Mouse (Mus musculus) ES-E14 (cell line): ENCODE data around the gene Abcb1b. TPM values are rescaled to one million over a fixed set of nuclear protein-coding genes. Genes with fewer than 3 reads are reported as not detected.

Source experiments
- DNase-seq: peaks from one replicate; pipeline ENCODE4 v3.0.0-alpha.2; 2013; ENCODE audit warnings: low read depth, low spot score
- H3K27ac ChIP-seq: 2 replicates; pipeline ENCODE4 v1.5.1; 2012; ENCODE audit warnings: low read depth, mild to moderate bottlenecking, low read length, moderate library complexity, mixed read lengths; ENCODE audit not compliant: poor library complexity, insufficient read depth, severe bottlenecking
- H3K36me3 ChIP-seq: 2 replicates; pipeline ENCODE4 v1.6.1; 2012; ENCODE audit warnings: mild to moderate bottlenecking, low read length, moderate library complexity, mixed read lengths; ENCODE audit not compliant: control insufficient read depth, poor library complexity, insufficient read depth, severe bottlenecking
- H3K4me1 ChIP-seq, 2 experiments: fragments of 150-350 bp in 1 of 2; sonication (generic) in 1 of 2; 2 replicates each; pipeline ENCODE4 v1.6.1; 2012; ENCODE audit warnings: low read length in 2 of 2, mild to moderate bottlenecking in 1 of 2, mixed read lengths in 1 of 2; ENCODE audit not compliant: control insufficient read depth in 2 of 2, insufficient read depth in 2 of 2, poor library complexity in 1 of 2
- H3K4me3 ChIP-seq, 2 experiments: fragments of 150-350 bp in 1 of 2; sonication (generic) in 1 of 2; 2 replicates each; pipeline ENCODE4 v1.5.1; 2012; ENCODE audit warnings: low read length in 2 of 2, low read depth in 1 of 2, mild to moderate bottlenecking in 1 of 2, mixed read lengths in 1 of 2; ENCODE audit not compliant: insufficient read depth in 1 of 2, poor library complexity in 1 of 2, severe bottlenecking in 1 of 2
- H3K9ac ChIP-seq: 2 replicates; pipeline ENCODE4 v1.6.1; 2012; ENCODE audit warnings: low read depth, mild to moderate bottlenecking, low read length, mixed read lengths; ENCODE audit not compliant: poor library complexity, insufficient read depth, severe bottlenecking
- H3K9me3 ChIP-seq: fragments of 150-350 bp; sonication (generic); 2 replicates; pipeline ENCODE4 v1.6.1; 2012; ENCODE audit warnings: low read depth, mild to moderate bottlenecking, low read length; ENCODE audit not compliant: control insufficient read depth, insufficient read depth
- CHD2 ChIP-seq: IDR thresholded peaks from 2 replicates; pipeline ENCODE4 v1.6.1; 2014; ENCODE audit warnings: mild to moderate bottlenecking, low read depth, low read length, inconsistent platforms
- HCFC1 ChIP-seq: IDR thresholded peaks from 2 replicates; pipeline ENCODE4 v1.6.1; 2012; ENCODE audit warnings: low read length, inconsistent platforms, borderline replicate concordance; ENCODE audit not compliant: insufficient read depth
- MAFK ChIP-seq: IDR thresholded peaks from 2 replicates; pipeline ENCODE4 v1.6.1; 2014; ENCODE audit warnings: mild to moderate bottlenecking, low read depth, low read length, inconsistent platforms; ENCODE audit not compliant: insufficient read depth
- ZC3H11A ChIP-seq: IDR thresholded peaks from 2 replicates; pipeline ENCODE4 v1.6.1; 2012; ENCODE audit warnings: low read depth, mild to moderate bottlenecking, inconsistent platforms, low read length, borderline replicate concordance
- ZNF384 ChIP-seq: IDR thresholded peaks from 2 replicates; pipeline ENCODE4 v1.6.1; 2012; ENCODE audit warnings: low read depth, low read length, inconsistent platforms
- in situ Hi-C, 2 experiments: fragments of 600-800 bp; cut with MboI; formaldehyde crosslinking; loops; one replicate each; pipeline ENCODE4 v1.15.1; 2025; ENCODE audit warnings: low sequenced_read_pairs in 2 of 2, inconsistent platforms in 1 of 2; ENCODE audit not compliant: unreplicated experiment in 2 of 2
- total RNA-seq: library from RNA; depleted of rRNA; stranded (reverse); fragments of 300-350 nt; gene quantifications from 2 replicates; pipeline ENCODE4 v1.2.3, GENCODE M21; 2012

The Abcb1b gene
- total RNA-seq, 1 experiment = 72.2 TPM

DNA sequence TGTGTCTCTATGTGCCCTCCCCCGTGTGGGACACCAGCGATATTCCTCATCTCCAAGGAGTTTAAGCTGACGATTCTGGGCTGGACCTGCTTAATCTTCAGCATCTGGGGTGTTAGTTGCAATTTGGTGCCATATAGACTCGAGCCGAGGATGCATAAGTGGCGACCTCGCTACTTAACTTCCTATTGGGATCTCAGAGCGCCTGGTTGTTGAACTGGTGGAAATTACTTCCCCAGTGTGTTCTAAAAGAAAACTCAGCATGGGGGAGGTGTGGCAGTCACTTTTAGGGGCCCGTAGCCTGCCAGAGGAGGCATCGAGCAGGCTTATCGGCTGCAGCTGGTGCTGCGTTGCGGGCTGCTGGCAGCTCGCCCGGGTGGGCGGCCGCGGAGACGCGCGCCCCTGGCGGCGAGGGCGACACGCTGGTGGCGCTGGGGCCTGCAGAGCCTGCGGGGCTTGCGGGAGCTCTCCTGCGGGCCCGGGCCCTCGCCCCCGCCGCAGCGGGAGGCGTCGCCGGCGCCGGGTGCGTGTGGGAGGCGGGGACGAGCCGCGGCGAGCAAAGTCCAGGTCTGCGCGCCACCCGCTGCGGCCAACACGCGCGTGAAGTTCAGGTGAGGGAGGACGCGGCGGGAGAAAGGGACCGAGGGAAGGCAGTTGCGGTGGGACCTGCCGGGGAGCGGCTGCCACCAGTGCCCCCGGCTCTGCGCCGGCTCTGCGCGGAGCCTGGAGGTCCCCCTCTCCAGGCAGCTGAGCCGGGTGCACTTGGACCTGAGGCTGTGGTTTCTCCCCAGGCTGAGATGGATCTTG, 95.6 kb downstream of the Abcb1b start, which contains the start of gene Abcb4:
Gene Abcb4, plus strand, starts transcription at position 418 of the 804 bp plus-strand sequence.
- in situ Hi-C loops = no loop called here

DNA sequence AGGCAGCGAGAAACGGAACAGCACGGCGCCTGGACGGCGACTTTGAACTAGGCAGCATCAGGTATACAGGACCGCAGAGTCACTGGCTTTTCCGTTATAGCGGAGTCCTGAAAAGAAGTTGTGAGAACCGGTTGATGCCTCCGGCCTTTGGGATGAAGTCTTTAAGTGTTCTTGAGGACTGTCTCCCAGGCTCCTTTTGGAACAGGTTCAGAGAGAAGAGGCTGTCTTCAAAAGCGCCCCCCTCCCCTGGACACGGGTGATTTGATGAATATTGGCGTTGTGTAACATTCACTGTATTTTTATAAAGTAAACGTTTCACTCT, 96.1 kb downstream of the Abcb1b start:
- in situ Hi-C loops = no loop called here

More for the DNA sequence above, 95.6 kb downstream of the Abcb1b start, which contains the start of gene Abcb4:
- Histone ChIP-seq H3K9ac (peak within 1 kb of the TSS; percentile 71), H3K9me3 (no peaks in the 10 kb centered on the region), H3K36me3 (no peaks in the 10 kb centered on the region), H3K4me1 (no peaks in the 10 kb centered on the region), H3K27ac (no peak within 1 kb of the TSS), H3K4me3 (peak within 1 kb of the TSS; percentile 69 to 79)
- no peak for TF ChIP-seq CHD2
- DNase-seq = peak; percentile 27

DNA sequence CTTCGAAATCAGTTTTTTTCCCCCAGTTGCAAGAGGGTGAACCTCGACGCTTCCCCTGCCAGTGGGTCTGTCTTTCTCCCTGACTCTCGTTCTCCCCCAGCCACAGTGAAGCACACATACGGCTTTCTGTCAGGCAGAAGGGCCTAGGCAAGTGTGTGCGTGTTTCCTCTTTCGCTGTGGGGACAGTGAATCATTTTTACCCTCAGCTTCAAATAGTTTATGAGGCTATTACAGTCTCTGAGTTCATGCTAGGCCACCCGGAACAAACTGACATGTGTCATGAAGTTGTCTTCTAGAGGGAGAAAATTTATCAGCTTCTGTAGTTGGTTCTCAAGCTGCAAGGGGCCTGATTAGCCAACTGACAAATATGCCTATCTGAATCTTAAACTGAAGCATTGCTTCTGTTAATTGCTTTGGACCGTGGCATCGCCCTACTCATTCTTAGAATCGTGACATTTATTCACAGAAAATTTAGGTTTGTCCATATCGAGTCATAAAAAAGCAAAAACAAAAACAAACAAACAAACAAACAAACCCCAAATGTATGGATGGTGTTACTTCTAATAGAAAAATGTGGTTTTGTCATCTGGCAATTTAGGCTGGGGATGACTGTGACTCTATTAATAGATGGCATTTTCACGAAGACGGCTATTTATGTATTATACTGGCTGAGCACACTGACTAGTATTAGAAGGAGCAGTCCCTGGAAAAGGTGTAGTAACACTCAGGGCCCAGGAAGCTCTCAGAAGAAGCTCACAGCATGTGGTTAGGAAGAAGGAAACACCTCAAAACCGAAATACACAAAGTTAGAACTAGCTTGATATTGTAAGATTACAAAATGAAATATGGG, 96.9 kb downstream of the Abcb1b start:
- H3K36me3 ChIP-seq = no peaks in the 10 kb centered on the region
- in situ Hi-C loops = no loop called here
- no peak overlapping the region for H3K4me3 ChIP-seq
- H3K4me1 ChIP-seq = no peaks in the 10 kb centered on the region
- TF ChIP-seq HCFC1 (no peak), ZNF384 (no peak), MAFK (no peak), CHD2 (no peak), ZC3H11A (no peak)
- no peaks in the 10 kb centered on the region for H3K9me3 ChIP-seq
- no peak for DNase-seq
- H3K27ac ChIP-seq = no peak overlapping the region
- H3K9ac ChIP-seq = no peak overlapping the region

More for the DNA sequence above, 96.1 kb downstream of the Abcb1b start:
- DNase-seq = peak; percentile 15
- Histone ChIP-seq H3K9me3 (no peaks in the 10 kb centered on the region), H3K27ac (no peak overlapping the region), H3K9ac (0 out of 2 replicates have a peak overlapping the region, but pooled peaks have one; percentile 71), H3K4me3 (peak overlapping the region; percentile 69 to 79), H3K36me3 (no peaks in the 10 kb centered on the region), H3K4me1 (no peaks in the 10 kb centered on the region)
- no peak for TF ChIP-seq ZNF384
- no peak for TF ChIP-seq HCFC1
- no peak for TF ChIP-seq MAFK
- TF ChIP-seq ZC3H11A = no peak
- TF ChIP-seq CHD2 = no peak

DNA sequence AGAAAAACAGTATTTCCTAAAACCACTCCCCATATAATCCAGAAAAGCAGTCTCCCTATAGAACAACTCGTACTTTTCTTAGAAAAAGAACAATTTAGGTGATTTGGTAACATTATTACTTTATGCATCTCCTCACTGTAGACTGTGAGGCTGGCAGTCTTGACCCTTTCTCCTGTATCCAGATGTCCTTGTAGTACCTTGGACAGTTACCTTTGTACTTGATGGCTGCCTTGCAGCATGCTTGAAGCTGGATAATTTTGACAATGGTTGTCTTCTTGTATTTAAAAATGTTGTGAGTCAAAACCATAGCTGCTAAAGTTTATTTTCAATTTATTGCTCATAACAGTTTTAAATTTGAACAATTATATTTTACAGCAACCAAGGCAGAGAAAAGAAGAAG, 98.3 kb downstream of the Abcb1b start:
- no peak for TF ChIP-seq HCFC1
- no peak for TF ChIP-seq ZNF384
- TF ChIP-seq MAFK = no peak
- no peak for TF ChIP-seq CHD2
- no peak overlapping the region for H3K4me3 ChIP-seq
- H3K9ac ChIP-seq = no peak overlapping the region
- no peak overlapping the region for H3K27ac ChIP-seq
- no peaks in the 10 kb centered on the region for H3K4me1 ChIP-seq
- H3K9me3 ChIP-seq = no peaks in the 10 kb centered on the region
- no peaks in the 10 kb centered on the region for H3K36me3 ChIP-seq
- in situ Hi-C loops = no loop called here
- no peak for DNase-seq

DNA sequence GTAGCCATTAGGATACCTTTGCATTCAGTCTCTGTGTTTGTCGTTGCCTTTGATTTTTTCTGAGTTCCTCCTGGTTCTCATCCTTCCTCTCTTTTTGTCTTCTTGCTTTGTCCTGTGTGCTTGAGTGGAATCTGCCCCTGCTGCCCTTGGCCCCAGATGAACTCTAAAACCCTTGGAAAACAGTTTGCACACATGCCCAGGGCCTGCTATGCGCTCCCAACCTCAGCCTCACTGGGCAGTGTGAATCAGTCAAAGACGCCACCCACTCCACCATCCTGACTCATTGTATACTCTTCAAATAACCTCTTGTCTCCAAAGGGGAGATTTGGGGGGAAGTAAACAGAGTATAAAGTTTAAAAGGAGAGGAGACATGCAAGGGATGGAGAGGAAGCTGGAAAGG, 100.3 kb downstream of the Abcb1b start:
- no peaks in the 10 kb centered on the region for H3K36me3 ChIP-seq
- H3K9me3 ChIP-seq = no peaks in the 10 kb centered on the region
- H3K27ac ChIP-seq = no peak overlapping the region
- no peak overlapping the region for H3K4me3 ChIP-seq
- H3K4me1 ChIP-seq = no peaks in the 10 kb centered on the region
- H3K9ac ChIP-seq = no peak overlapping the region
- in situ Hi-C loops = no loop called here
- no peak for DNase-seq
- TF ChIP-seq MAFK (no peak), HCFC1 (no peak), CHD2 (no peak), ZNF384 (no peak)
